Mouse (Mus musculus): ENCODE data around the gene Cmas. TPM values are rescaled to one million over a fixed set of nuclear protein-coding genes. Genes with fewer than 3 reads are reported as not detected.
A peak's percentile ranks its signal among the peaks of the same experiment; 100 is the strongest.

Gene Cmas
- polyA plus RNA-seq, 1 experiment from 2014 or later = 141 TPM

DNA sequence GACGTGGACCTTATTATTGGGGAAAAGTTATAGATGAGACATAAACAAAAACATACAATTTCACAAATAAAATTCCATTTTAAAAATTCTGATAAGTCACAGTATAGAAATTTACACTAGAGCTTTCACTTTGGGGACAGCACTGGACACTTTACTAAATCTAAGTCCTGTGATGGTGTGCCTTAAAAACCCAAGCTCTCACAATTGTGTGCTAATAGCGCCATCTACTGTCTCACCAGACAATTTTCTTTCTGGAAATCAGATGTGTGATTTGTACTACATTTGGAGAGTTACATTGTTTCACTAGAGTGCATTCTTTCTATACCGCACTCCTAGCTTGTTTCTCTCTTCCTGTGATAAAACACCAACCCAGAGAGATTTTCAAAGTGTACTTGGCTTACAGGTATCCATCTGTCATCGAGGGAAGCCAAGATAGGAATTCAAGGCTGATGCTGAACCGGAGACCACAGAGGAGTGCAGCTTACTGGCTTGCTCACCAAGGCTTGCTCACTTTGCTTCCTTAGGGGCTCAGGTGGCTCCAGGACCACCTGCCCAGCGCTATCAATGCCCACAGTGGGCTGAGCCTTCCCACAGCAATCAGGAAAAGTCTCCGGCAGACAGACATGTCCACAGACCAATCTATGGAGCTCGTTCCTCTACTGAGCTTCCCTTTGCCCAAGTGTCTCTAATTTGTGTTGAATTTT, 21.0 kb upstream of the Cmas start:
- H3K27me3 ChIP-seq (replicated peaks) = no peaks in the 10 kb centered on the region
- no peaks in the 10 kb centered on the region for H3K36me3 ChIP-seq
- no peak overlapping the region for H3K4me2 ChIP-seq (replicated peaks)
- no peaks in the 10 kb centered on the region for H3K9me3 ChIP-seq
- ATAC-seq = no peak
- H3K9ac ChIP-seq = no peak overlapping the region
- H3K4me3 ChIP-seq (replicated peaks) = no peak overlapping the region
- no peak overlapping the region for H3K27ac ChIP-seq
- 46% methylated on average over 8 of the region's 8 CpGs for WGBS
- H3K4me1 ChIP-seq (replicated peaks) = no peaks in the 10 kb centered on the region

DNA sequence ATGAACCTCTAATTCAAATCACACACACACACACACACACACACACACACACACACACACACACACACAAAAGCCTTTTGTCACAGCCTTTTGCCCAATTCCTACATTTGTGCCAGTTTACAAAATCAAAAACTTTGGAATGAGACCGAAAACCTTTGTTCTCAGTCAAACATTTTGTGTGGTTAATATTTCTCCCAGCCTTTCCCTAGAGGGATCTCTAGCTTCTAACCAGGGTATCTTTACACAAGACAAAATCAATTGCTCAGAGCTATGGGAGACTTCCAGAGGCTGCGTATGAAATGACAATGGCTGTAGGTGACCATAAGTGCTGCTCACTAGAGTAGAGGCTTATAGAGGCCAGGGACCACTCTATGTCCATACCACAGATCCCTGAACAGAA, 18.3 kb upstream of the Cmas start:
- no peaks in the 10 kb centered on the region for H3K36me3 ChIP-seq
- H3K9me3 ChIP-seq = no peaks in the 10 kb centered on the region
- no peak overlapping the region for H3K9ac ChIP-seq
- no peak overlapping the region for H3K27ac ChIP-seq
- ATAC-seq = no peak
- H3K4me1 ChIP-seq (replicated peaks) = no peaks in the 10 kb centered on the region
- no peak overlapping the region for H3K4me2 ChIP-seq (replicated peaks)
- H3K4me3 ChIP-seq (replicated peaks) = no peak overlapping the region
- no peaks in the 10 kb centered on the region for H3K27me3 ChIP-seq (replicated peaks)
- 82% methylated on average over 2 of the region's 2 CpGs for WGBS

DNA sequence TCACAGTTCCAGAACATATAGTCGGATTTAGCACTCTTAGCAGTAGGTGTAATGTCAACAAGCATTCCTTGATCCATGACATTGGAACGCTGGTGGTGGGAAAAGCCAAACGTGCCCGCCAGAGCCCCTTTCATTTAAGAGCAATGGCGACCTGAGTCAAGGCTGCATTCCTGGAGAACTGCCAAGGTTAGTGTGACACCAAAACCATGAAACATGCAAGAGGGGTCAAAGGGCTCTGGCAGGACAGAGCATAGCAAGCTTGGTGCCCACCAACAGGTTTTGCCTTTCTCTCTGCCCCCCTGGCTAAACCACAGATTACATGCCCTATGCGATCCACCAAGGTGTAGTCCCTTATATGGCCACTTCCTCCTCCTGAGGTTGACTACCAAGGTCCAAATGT, 17.8 kb upstream of the Cmas start:
- no peak for ATAC-seq
- Histone ChIP-seq H3K27me3 (replicated peaks) (no peaks in the 10 kb centered on the region), H3K9ac (no peak overlapping the region), H3K4me3 (replicated peaks) (no peak overlapping the region), H3K36me3 (no peaks in the 10 kb centered on the region), H3K4me1 (replicated peaks) (no peaks in the 10 kb centered on the region), H3K4me2 (replicated peaks) (no peak overlapping the region), H3K27ac (no peak overlapping the region), H3K9me3 (no peaks in the 10 kb centered on the region)
- WGBS = 76% methylated on average over 6 of the region's 6 CpGs

DNA sequence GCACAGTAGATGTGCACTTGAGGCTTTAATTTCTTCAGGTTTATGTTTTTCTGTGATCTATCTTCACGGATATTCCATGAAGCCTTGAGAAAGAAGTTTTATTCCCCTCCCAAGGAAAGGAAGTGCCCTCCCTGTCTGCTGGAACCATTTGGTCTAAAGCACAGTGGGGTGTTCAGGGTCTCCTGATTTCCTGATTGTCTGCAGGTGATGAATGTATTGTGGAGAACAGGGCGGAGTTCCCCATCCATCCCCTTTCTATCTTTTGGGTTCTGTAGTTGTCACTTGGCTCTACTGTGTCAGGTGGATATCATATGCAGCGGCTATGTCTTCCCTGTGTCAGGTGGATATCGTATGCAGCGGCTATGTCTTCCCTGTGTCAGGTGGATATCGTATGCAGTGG, 14.7 kb upstream of the Cmas start:
- WGBS = 87% methylated on average over 6 of the region's 6 CpGs
- no peaks in the 10 kb centered on the region for H3K4me1 ChIP-seq (replicated peaks)
- H3K4me3 ChIP-seq (replicated peaks) = no peak overlapping the region
- no peak overlapping the region for H3K4me2 ChIP-seq (replicated peaks)
- H3K27me3 ChIP-seq (replicated peaks) = no peaks in the 10 kb centered on the region
- ATAC-seq = no peak
- H3K9ac ChIP-seq = no peak overlapping the region
- no peaks in the 10 kb centered on the region for H3K36me3 ChIP-seq
- H3K9me3 ChIP-seq = no peaks in the 10 kb centered on the region
- no peak overlapping the region for H3K27ac ChIP-seq

DNA sequence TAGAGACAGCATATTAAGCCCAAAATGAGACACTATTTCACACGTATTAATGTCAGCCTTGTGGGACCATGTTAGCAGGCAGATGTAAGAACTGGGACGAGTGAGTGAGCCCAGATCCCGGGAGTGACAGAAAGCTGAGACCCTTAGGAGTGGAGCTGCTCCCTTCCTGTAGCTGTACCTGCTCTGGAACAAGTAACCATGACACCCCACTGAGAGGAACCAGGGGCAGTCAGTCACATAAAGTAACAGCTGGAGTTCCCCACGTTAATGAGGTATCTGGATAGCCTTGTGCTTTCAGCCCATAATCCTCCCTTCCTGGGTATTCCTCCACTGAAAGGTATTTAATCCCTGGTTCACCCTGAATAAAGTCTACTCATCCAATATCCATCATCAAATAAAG, 13.3 kb upstream of the Cmas start:
- Histone ChIP-seq H3K9ac (no peak overlapping the region), H3K27me3 (replicated peaks) (no peaks in the 10 kb centered on the region), H3K4me3 (replicated peaks) (no peak overlapping the region), H3K36me3 (no peaks in the 10 kb centered on the region), H3K4me1 (replicated peaks) (no peaks in the 10 kb centered on the region; the same call in 1 of the 2 replicates), H3K4me2 (replicated peaks) (no peak overlapping the region), H3K27ac (no peak overlapping the region), H3K9me3 (no peaks in the 10 kb centered on the region)
- WGBS = 52% methylated on average over 4 of the region's 4 CpGs
- ATAC-seq = no peak

DNA sequence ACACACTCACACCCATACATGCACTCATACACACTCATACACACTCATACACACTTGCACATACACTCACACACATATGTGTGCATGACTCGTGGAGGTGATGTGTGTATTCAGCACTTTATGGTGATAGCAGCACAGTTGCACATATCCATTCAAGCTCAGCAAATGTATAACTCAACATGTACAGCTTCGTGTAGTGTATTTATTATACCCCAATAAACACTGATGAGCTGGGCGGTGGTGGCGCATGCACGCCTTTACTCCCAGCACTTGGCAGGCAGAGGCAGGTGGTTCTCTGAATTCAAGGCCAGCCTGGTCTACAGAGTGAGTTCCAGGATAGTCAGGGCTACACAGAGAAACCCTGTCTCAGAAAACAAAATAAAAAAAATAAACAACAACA, 11.0 kb upstream of the Cmas start:
- 77% methylated on average over 5 of the region's 5 CpGs for WGBS
- ATAC-seq = peak; percentile 73
- Histone ChIP-seq H3K9ac (no peak overlapping the region), H3K9me3 (no peaks in the 10 kb centered on the region), H3K4me2 (replicated peaks) (no peak overlapping the region), H3K36me3 (no peaks in the 10 kb centered on the region), H3K27ac (no peak overlapping the region), H3K4me1 (replicated peaks) (no peaks in the 10 kb centered on the region; the same call in 1 of the 2 replicates), H3K27me3 (replicated peaks) (no peaks in the 10 kb centered on the region), H3K4me3 (replicated peaks) (no peak overlapping the region)

DNA sequence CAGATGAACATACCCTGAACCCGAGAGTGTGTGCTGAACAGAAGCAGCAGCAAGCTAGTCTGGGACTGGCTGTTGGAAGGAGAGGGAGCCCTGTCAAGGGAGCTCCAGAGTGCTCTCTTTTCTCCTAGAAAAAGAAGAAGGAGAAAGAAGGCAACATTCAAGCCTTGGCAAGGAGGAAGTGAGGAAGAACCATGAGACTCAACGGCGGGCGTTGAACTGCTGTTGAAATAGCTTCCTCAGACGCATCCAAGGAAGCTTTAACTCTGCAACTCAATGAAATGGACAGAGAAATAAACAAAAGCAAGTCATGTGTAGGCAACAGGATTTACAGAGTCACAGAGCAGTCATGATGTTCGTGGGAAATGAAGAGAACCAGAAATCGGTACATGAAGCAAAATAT, 9.7 kb upstream of the Cmas start:
- H3K27me3 ChIP-seq (replicated peaks) = no peaks in the 10 kb centered on the region
- ATAC-seq = no peak
- H3K9ac ChIP-seq = no peak overlapping the region
- H3K4me1 ChIP-seq (replicated peaks) = no peaks in the 10 kb centered on the region; the same call in 1 of the 2 replicates
- H3K9me3 ChIP-seq = no peaks in the 10 kb centered on the region
- WGBS = 37% methylated on average over 7 of the region's 7 CpGs
- no peak overlapping the region for H3K4me3 ChIP-seq (replicated peaks)
- H3K4me2 ChIP-seq (replicated peaks) = peak overlapping the region; percentile 5
- peak overlapping the region; percentile 59 for H3K27ac ChIP-seq
- H3K36me3 ChIP-seq = no peaks in the 10 kb centered on the region

DNA sequence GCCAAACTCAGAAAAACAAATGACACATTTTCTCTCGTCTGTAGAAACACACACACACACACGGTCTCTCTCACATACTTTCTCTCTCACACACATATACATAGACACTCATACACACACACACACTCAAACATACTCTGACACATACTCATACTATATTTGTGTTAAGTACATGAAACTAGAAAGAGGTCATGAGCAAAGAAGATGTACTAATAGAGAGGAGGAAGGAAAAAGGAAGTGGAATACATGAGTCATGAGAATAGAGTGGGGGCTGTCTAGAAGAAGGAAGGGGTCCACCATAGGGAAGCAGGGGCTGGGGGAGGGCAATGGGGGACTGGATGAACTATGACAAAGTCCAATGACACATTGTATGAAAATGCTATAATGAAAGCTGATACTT, 9.3 kb upstream of the Cmas start:
- Histone ChIP-seq H3K27ac (peak overlapping the region; percentile 59; the same call in 1 of the 2 replicates), H3K27me3 (replicated peaks) (no peaks in the 10 kb centered on the region), H3K36me3 (no peaks in the 10 kb centered on the region), H3K4me1 (replicated peaks) (no peaks in the 10 kb centered on the region; the same call in 1 of the 2 replicates), H3K9ac (no peak overlapping the region), H3K4me3 (replicated peaks) (no peak overlapping the region), H3K4me2 (replicated peaks) (no peak overlapping the region; the same call in 1 of the 2 replicates), H3K9me3 (no peaks in the 10 kb centered on the region)
- 40% methylated on average over 2 of the region's 2 CpGs for WGBS
- no peak for ATAC-seq

DNA sequence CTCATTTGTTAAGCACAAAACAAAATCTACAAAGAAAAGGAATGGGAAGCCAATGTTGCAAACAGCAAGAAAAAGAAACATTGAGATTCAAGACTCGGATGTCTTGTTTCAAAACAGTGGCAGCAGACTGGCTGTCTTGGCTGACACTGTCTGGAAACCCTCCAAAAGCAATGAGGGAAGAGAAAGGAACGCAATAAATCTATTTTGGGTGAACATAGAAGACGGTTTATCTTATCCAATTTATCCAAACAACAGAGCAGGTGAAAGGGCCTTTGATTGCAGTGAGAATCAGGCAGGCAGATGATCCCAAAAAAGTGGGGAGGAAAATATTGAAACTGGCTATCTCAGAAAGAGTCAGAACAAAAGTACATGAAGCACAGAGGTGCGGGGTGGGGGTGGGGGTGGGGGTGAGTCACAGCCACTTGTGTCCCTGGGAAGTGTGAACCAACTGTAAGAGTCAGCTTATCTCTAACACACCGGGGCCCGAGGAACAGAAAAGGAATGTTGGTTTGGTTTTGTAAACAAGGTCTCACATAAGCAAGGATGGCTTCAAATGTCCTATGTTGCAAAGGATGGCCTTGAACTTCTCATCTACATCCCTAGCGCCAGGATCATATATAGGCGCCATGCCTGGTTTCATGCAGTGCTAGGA, 8.3 kb upstream of the Cmas start:
- Histone ChIP-seq H3K4me3 (replicated peaks) (no peak overlapping the region), H3K36me3 (no peaks in the 10 kb centered on the region), H3K9ac (no peak overlapping the region), H3K27me3 (replicated peaks) (no peaks in the 10 kb centered on the region), H3K4me1 (replicated peaks) (no peaks in the 10 kb centered on the region; the same call in 1 of the 2 replicates), H3K9me3 (no peaks in the 10 kb centered on the region), H3K27ac (no peak overlapping the region), H3K4me2 (replicated peaks) (no peak overlapping the region)
- ATAC-seq = no peak
- 46% methylated on average over 8 of the region's 8 CpGs for WGBS

DNA sequence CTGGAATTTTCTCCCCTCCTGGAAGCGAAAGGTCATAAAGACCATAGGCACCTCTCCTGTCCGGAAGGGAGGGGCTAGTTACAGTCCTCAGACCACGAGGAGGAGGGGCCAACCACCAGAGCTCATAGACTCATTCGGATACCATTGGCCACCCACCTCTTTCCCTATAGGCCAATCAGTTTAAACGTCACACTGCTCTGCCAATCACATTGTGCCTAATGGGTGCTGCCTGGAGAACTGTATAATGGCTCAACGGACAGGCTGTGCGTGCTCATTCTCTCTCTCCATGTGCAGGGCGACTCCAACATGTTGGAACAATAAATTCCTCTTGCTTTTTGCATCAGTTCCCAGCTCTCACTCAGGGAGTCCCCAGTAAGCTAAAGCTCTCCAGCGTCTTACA, 5.1 kb upstream of the Cmas start:
- H3K9ac ChIP-seq = no peak overlapping the region
- no peak for ATAC-seq

DNA sequence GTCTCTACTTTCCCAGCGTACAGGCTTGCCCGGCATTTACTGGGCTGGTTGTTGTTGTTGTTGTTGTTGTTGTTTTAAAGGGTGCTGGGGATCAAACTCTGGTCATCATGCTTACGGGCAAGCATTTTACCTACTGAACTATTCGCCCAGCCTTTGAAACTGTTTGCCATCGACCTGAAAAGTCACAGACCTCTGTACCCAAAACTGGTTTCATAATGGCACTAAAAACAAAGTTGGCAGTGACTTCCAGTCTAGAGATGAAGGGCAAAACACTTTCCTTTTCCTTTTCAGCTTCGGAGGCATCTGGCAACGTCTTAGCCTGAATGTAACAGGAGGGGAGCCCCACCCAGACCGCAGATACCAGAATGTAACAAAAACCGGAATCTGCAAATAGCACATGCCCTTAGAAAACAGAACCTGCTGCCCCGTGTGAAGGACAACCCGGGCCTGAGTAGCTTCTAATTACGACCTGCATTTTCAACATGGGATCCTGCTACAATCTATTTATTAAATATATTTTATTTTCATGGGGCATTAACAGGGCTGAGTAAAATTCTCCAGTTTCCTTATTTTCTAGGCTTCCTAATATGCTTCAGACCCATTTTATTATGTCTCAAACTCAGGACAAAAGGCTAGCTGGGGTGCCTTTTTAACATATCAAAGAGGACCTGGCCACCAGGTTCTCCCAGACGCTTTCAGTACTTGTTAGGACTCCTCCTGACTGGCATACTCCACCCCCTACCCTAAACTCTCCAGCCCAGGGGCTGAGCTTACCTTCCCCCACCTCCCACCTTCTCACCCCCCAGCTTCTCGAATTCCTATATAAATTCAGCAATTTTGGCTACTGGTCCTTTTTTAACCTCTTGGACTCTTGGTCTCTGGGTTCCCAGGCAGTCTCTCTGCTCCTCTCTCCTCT, 3.9 kb upstream of the Cmas start:
- H3K4me3 ChIP-seq (replicated peaks) = no peak overlapping the region
- 43% methylated on average over 14 of the region's 14 CpGs for WGBS
- no peak for ATAC-seq
- H3K4me2 ChIP-seq (replicated peaks) = no peak overlapping the region
- H3K9ac ChIP-seq = no peak overlapping the region
- H3K36me3 ChIP-seq = no peaks in the 10 kb centered on the region
- H3K27me3 ChIP-seq (replicated peaks) = no peaks in the 10 kb centered on the region; the same call in 1 of the 2 replicates
- no peaks in the 10 kb centered on the region for H3K9me3 ChIP-seq
- no peaks in the 10 kb centered on the region; the same call in 1 of the 2 replicates for H3K4me1 ChIP-seq (replicated peaks)
- no peak overlapping the region for H3K27ac ChIP-seq

More for the DNA sequence above, 5.1 kb upstream of the Cmas start:
- H3K4me3 ChIP-seq (replicated peaks) = no peak overlapping the region
- WGBS = 60% methylated on average over 9 of the region's 9 CpGs
- no peaks in the 10 kb centered on the region; the same call in 1 of the 2 replicates for H3K4me1 ChIP-seq (replicated peaks)
- H3K4me2 ChIP-seq (replicated peaks) = no peak overlapping the region
- H3K27ac ChIP-seq = no peak overlapping the region
- H3K36me3 ChIP-seq = no peaks in the 10 kb centered on the region
- no peaks in the 10 kb centered on the region; the same call in 1 of the 2 replicates for H3K27me3 ChIP-seq (replicated peaks)
- no peaks in the 10 kb centered on the region for H3K9me3 ChIP-seq

DNA sequence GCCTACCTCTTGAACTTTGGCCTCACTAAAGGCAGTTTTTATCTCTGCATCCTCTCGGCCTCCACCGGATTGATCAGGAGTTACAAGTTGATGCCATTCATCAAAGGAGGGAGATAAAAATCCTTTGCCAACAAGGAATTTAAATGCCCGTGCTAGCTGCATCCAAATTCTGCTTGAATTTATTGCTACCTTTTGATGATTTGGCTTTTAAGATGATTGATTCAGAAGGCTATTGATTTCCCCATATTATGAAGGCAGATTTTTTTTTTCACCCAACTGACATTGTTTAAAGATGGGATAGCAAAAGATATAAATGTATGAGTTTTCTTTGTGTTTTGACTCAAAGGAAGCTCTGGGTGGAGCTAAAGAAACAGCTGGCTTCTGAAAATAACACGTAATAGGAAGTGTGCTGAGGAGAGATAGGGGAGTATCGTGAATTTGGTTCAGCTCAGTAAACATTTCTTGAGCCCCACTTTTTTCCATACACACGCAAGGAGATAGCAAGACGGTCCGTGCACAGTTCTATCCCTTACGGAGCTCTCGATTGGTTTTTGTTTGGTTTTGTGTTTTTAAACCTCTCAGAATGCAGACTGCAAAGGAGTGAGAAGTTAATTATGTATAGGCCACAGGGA, 964 bp downstream of the Cmas start:
- Histone ChIP-seq H3K9ac (peak overlapping the region; percentile 86; the same call in 1 of the 2 replicates), H3K36me3 (0 out of 2 replicates have a peak, but pooled peaks cover 5% of the 10 kb centered on the region), H3K4me1 (replicated peaks) (peaks cover 10% of the 10 kb centered on the region), H3K4me3 (replicated peaks) (peak overlapping the region; percentile 75), H3K27ac (peak overlapping the region; percentile 7; the same call in 1 of the 2 replicates), H3K4me2 (replicated peaks) (peak overlapping the region; percentile 71), H3K9me3 (no peaks in the 10 kb centered on the region), H3K27me3 (replicated peaks) (no peaks in the 10 kb centered on the region; the same call in 1 of the 2 replicates)
- 26% methylated on average over 10 of the region's 10 CpGs for WGBS
- no peak for ATAC-seq
